Mouse (Mus musculus) heart, postnatal 0 days (tissue): ENCODE measurements at regions not wholly inside any gene's neighbourhood (a gene's known extent, or its start where the extent isn't known, plus 50 kb on each side); places are given as distances from the start of the nearest gene placed in this dataset.

Source experiments
- CTCF ChIP-seq: IDR thresholded peaks from 2 replicates; pipeline ENCODE4 v1.5.1; 2016; ENCODE audit warnings: antibody characterized with exemption, control low read depth, low read depth
- EP300 ChIP-seq: IDR thresholded peaks from 2 replicates; pipeline ENCODE4 v1.6.1; 2016; ENCODE audit warnings: antibody characterized with exemption, low read depth

DNA sequence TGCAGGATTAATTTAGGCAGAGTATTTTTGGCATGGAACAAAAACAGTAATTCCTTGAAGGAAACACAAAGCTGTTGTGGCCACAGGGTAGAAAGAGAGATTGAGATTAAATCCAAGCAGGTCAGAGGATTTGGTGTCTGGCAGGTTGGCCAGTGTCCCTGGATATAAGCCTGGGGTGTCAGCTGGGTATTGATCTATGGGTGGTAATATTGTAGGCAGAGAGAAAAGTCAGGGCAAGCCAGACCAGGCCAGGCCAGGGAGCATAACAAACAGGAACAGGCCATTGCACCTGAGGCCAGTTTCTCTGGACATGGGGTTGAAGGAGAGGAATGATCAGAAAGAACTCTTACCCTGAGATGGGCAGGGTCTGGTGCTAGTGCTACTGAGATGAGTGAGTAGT, 61.8 kb downstream of the Zfp281 start:
- TF ChIP-seq CTCF, result no peak
- no peak for TF ChIP-seq EP300
